Mouse (Mus musculus): ENCODE data around the gene Guca1b. TPM values are rescaled to one million over a fixed set of nuclear protein-coding genes. Genes with fewer than 3 reads are reported as not detected.
"Not testable (repeated sequence)": the region's sequence is repeated elsewhere in the genome, so short reads cannot be mapped to it uniquely, and the experiment has no call there.

Guca1b gene
- polyA plus RNA-seq, 1 experiment = 1.2 TPM

DNA sequence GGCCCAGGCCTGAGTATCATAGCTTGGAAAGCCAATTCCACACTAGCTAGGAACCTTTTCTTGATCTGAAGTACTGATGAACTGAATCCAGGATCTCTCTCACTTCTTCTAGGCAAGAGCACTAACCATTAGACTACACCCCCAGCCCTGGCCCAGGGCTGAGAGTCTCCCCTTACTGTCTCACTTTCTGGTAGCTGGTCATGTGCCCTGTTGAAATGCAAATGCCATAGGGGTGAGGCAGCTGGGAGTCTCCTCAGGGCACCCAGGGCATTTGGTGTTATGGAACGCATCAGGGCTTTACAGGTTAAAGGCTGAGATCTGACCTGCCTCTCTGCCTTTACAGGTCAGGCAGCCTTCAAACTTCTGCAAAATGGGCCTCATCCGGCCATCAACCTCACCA lies 35.0 kb downstream of the Guca1b start:
- TF ChIP-seq POLR2A (IDR thresholded peaks at IDR 0.05; ENCODE audit: borderline replicate concordance, extremely low read depth, insufficient read depth, insufficient read length, poor library complexity, severe bottlenecking) (no peak), CTCF (IDR thresholded peaks at IDR 0.05; ENCODE audit: borderline replicate concordance, extremely low read depth, insufficient read depth, insufficient read length) (no peak)
- DNase-seq (ENCODE audit: low read depth) = no peak

DNA sequence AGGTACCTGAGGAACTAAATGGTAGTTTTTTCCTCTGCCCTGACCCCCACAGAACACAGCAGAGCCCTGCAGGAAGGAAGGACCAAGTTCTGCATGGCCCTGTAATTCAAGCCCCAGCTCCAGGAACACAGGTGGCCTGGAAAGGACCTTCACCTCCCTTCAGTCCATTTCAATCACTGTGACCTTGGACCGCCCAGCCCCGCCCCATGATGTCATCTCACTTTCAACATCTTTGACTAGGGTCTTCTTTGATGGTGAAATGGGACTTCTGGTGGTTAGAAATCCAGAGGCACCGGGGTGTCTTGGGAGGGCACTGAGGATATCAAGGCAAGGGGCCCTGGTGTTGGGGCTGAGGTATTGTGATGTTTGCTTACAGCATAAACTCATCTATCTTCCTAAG lies 36.4 kb downstream of the Guca1b start:
- DNase-seq (ENCODE audit: low read depth) = no peak
- TF ChIP-seq CTCF (IDR thresholded peaks at IDR 0.05; ENCODE audit: borderline replicate concordance, extremely low read depth, insufficient read depth, insufficient read length) = no peak
- TF ChIP-seq POLR2A (IDR thresholded peaks at IDR 0.05; ENCODE audit: borderline replicate concordance, extremely low read depth, insufficient read depth, insufficient read length, poor library complexity, severe bottlenecking) = no peak

DNA sequence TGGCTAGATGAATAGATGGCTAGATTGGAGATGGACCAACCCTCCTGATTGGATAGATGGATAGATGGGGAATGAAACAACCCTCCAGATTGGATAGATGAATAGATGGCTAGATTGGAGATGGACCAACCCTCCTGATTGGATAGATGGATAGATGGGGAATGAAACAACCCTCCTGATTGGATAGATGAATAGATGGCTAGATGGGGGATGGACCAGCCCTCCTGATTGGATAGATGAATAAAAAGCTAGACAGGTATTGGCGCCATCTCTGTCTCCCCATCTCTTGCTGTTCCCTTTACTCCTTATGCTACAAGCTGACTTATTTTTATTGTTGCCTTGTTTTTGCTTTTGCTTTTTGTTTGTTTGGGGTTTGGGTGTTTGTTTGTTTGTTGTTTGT lies 37.4 kb downstream of the Guca1b start:
- DNase-seq (ENCODE audit: low read depth) = not testable (repeated sequence)

- no peak for DNase-seq (ENCODE audit: low read depth)
- TF ChIP-seq POLR2A (IDR thresholded peaks at IDR 0.05; ENCODE audit: borderline replicate concordance, extremely low read depth, insufficient read depth, insufficient read length, poor library complexity, severe bottlenecking) (no peak), CTCF (IDR thresholded peaks at IDR 0.05; ENCODE audit: borderline replicate concordance, extremely low read depth, insufficient read depth, insufficient read length) (no peak)
Measured at GRCm38 (mm10) chr17:47424186-47424585, 39.0 kb downstream of the Guca1b start.

GRCm38 (mm10) chr17:47427316-47427715 lies 42.1 kb downstream of the Guca1b start:
- no peak for DNase-seq (ENCODE audit: low read depth)

GRCm38 (mm10) chr17:47428831-47429304 lies 43.7 kb downstream of the Guca1b start:
- DNase-seq (ENCODE audit: low read depth) = peak; percentile 68
- no peak for TF ChIP-seq POLR2A (IDR thresholded peaks at IDR 0.05; ENCODE audit: borderline replicate concordance, extremely low read depth, insufficient read depth, insufficient read length, poor library complexity, severe bottlenecking)
- peak; percentile 60 for TF ChIP-seq CTCF (IDR thresholded peaks at IDR 0.05; ENCODE audit: borderline replicate concordance, extremely low read depth, insufficient read depth, insufficient read length)

More at GRCm38 (mm10) chr17:47427316-47427715, 42.1 kb downstream of the Guca1b start:
- peak; percentile 25; the same call in 1 of the 2 replicates for TF ChIP-seq CTCF (IDR thresholded peaks at IDR 0.05; ENCODE audit: borderline replicate concordance, extremely low read depth, insufficient read depth, insufficient read length)
- no peak for TF ChIP-seq POLR2A (IDR thresholded peaks at IDR 0.05; ENCODE audit: borderline replicate concordance, extremely low read depth, insufficient read depth, insufficient read length, poor library complexity, severe bottlenecking)

GRCm38 (mm10) chr17:47430815-47431214 lies 45.6 kb downstream of the Guca1b start:
- no peak for TF ChIP-seq CTCF (IDR thresholded peaks at IDR 0.05; ENCODE audit: borderline replicate concordance, extremely low read depth, insufficient read depth, insufficient read length)
- no peak for TF ChIP-seq POLR2A (IDR thresholded peaks at IDR 0.05; ENCODE audit: borderline replicate concordance, extremely low read depth, insufficient read depth, insufficient read length, poor library complexity, severe bottlenecking)
- no peak for DNase-seq (ENCODE audit: low read depth)

DNA sequence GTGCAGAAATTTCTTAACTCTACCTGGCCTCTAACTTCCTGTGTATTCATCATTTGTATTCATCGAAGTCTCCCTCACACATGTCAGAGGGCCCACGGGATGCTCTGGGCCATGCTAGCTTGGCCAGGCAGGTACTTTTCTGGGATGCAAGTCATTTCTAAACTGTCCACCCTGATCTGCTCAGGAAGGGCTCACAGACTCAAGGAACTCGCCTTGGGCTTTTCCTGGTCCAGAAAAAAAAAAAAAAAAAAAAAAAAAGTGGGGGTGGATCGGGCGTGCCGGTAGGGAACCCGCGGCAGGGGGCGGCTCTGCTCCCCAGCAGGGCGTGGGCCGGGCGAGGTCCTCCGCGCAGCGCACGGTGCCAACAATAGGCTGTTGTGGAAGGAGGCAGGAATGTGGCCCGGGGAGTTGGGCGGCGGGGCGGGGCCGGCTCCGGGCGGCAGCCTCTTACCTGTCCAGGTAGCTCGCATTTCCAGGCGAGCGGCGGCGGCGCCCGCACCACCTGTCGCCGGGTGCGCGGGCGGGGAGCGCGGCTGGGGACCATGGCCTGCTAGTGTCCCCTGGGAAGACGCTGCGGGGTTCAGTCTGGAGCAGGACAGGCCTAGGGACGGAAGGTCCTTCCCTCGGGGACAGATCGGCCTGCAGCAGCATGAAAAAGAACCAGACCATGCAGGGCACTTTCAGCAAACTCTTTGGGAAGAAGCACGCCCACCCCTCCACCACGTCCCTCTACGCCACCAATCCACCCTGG lies 51.1 kb downstream of the Guca1b start, which contains the start of gene AI661453:
Gene AI661453 (plus strand): TSS at position 460 of the 751 bp plus-strand sequence.
- TF ChIP-seq POLR2A (IDR thresholded peaks at IDR 0.05; ENCODE audit: borderline replicate concordance, extremely low read depth, insufficient read depth, insufficient read length, poor library complexity, severe bottlenecking) (no peak), CTCF (IDR thresholded peaks at IDR 0.05; ENCODE audit: borderline replicate concordance, extremely low read depth, insufficient read depth, insufficient read length) (no peak)
- DNase-seq (ENCODE audit: low read depth) = no peak

DNA sequence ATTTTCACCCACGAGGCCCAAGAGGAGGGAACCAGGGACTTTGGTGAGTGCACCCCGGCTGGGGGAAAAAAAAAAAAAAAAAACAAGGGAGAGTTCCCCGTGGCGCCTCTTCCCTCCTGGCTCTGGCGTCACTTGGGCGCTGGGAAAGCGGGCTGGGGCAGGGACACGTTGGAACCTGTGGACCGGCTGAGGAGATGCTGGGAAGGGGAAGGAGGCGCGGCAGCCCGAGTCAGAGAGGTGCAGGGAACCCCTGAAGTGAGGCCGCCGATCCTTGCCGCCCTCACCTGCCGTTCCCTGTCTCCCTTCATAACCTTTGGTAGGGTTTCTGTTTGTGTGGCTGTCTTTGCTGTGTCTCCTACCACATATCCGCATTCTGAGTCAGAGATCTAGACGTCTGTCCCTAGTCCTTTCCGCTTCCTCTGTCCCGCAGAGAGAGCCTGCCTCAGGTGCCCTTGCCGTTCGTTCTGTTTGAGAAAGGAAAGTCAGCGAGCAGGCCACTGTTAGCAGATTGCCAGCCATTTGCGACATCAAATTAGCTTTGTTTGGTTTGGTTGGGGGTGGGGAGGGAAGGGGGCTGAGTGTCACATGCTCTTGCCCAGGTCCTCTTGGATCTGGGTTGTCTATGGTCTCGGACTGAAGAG lies 51.8 kb downstream of the Guca1b start, which contains the start of gene 1700001C19Rik:
Gene 1700001C19Rik (minus strand): TSS at position 470 of the 641 bp plus-strand sequence.
- TF ChIP-seq POLR2A (IDR thresholded peaks at IDR 0.05; ENCODE audit: borderline replicate concordance, extremely low read depth, insufficient read depth, insufficient read length, poor library complexity, severe bottlenecking) (no peak), CTCF (IDR thresholded peaks at IDR 0.05; ENCODE audit: borderline replicate concordance, extremely low read depth, insufficient read depth, insufficient read length) (no peak)
- no peak for DNase-seq (ENCODE audit: low read depth)

GRCm38 (mm10) chr17:47438611-47439010 lies 53.4 kb downstream of the Guca1b start:
- no peak for TF ChIP-seq CTCF (IDR thresholded peaks at IDR 0.05; ENCODE audit: borderline replicate concordance, extremely low read depth, insufficient read depth, insufficient read length)
- TF ChIP-seq POLR2A (IDR thresholded peaks at IDR 0.05; ENCODE audit: borderline replicate concordance, extremely low read depth, insufficient read depth, insufficient read length, poor library complexity, severe bottlenecking) = no peak

DNA sequence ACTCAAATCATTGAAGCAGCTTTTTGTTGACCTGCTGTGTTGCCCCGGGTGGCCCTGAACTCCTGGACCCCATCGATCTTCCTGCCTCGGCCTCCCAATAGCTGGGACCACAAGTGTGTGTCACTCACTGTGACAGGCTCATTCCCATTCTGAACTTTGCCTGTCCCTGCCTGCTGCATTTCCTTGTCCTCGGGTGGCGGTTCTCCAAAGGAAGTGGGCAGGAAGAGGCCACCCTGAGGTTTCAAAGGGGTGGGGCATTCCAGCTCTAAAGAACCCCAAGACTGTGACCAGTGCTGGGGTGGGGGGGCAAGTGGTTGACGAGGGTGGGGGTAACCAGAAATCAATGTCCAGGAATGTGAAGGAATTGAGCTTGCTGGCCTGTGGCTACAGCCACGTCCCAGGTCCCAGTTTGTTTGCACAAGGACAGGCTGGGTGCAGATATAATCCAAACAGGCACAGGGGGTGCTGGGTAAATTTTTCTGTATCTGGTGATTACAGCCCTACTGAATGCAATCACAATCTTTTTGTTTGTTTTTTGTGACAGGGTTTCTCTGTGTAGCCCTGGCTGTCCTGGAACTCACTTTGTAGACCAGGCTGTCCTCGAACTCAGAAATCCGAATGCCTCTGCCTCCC lies 54.3 kb downstream of the Guca1b start:
- DNase-seq (ENCODE audit: low read depth) = no peak
- TF ChIP-seq POLR2A (IDR thresholded peaks at IDR 0.05; ENCODE audit: borderline replicate concordance, extremely low read depth, insufficient read depth, insufficient read length, poor library complexity, severe bottlenecking) = no peak
- TF ChIP-seq CTCF (IDR thresholded peaks at IDR 0.05; ENCODE audit: borderline replicate concordance, extremely low read depth, insufficient read depth, insufficient read length) = no peak

More at GRCm38 (mm10) chr17:47438611-47439010, 53.4 kb downstream of the Guca1b start:
- DNase-seq (ENCODE audit: low read depth) = no peak
